Mouse (Mus musculus): ENCODE results near the gene Erbin.

The Erbin gene

DNA sequence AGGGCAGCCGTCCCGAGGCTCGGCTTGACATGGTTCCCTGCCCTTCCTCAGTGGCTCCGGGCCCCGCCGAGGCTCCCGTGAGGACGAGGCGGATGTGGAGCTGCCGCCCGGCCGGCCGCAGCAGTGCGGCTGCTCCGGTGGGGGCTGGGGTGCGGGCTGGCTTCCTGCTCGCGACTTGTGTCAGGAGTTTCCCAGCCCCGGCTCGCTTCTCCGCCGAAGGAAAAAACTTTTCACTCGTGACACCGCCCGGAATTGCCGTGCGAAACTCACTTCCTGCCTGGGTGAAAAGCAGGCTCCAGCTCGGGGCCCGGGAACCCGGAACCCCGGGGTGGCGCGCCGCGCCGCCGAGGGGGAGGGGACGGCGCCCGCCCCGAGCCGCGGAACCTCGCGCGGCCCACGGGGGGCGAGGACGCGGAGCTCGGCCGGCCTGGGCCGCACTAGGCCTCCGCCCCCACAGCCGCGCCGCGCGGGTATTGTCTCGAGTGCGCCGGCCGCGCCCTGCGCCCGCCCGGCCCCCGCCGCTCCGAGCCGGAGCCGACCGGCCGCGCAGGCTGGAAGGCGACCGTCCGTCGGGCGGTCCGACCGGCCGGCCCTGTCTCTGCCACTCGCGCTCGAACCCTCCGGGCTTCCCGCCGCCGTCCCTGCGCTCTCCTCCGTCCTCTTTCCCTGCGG, at the start of gene Erbin:
Gene Erbin, minus strand, starts transcription at position 254 of the 672 bp plus-strand sequence.
- peak; percentile 99 for DNase-seq

DNA sequence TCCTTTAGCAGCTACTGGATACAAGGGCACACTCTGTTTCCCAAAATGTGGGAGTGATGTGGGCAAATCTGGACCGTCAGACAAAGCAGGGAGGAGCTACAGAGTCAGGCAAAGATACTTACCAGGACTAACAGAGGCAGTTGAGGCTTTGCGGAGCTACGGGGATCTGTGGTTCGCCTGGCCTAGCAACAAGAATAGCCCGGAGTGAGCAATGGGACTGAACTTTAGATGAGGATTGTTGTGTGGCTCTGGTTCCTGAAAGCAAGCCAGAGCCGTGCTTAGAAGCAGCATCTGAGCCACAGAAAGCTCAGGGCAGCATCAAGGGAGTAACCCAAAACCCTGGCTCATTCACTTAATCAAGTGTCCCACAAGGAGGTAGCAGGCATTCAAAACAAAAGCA, 49.6 kb upstream of the Erbin start:
- peak; percentile 81 for DNase-seq

DNA sequence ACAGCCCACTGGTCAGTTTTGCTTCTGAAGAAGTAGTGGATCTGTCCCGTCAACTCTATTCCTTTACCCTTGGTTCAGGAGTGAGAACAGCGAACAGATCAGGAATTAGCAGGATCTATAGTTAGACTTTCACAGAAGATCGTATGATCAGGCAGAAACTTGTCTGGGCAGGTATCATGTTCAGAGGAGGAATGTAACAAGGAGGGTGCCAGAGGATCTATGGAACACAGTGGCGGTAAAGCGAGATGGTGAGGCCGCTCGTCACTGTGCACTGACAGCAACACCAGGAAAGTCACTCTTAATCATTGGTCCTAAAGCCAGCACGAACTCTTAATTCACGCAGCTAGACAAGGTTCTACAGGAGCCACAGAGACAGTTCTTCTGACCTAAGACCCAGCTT, 47.7 kb upstream of the Erbin start:
- peak; percentile 73 for DNase-seq

DNA sequence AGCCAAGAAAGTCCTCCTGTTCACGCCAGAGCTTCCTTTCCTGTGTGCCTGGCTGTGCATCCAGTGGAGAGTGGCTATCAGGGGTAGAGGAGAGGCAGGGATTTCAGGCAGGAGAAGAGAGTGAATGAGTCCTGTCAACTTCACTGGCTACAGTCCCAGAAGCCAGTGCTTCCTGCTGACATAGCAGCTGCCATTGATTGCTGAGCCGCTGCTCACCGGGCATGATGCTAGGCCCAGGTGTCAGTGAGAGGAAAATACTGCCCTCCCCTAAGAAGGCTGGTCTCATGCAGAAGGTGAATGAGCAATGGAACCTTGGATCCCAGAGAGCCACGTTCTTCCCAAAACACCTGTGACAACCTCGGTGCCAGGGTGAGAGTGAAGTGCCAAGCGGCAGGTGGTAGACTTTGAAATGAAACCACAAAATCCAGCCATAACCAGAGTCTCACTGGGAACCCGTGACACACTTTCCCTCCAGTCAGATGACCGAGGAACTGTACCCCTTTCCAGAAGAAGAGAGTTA, 46.4 kb upstream of the Erbin start:
- DNase-seq, result peak; percentile 64

DNA sequence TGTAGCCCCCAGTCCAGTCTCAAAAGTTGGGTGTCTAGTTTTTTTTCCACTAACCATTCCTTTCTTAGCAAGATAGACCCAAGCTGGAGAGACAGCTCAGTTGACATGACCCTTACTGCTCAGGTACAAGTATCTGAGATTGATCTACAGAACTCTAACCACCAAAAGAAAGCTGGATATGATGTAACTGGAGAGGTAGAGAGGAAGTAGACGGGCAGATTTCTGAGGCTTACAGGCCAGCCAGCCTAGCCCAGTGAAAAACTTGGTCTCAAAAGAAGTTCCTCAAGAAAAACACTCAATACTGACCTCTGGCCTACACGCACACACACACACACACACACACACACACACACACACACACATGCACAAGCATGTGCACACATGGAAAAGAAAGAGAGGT, 44.9 kb upstream of the Erbin start:
- DNase-seq, result peak; percentile 42

DNA sequence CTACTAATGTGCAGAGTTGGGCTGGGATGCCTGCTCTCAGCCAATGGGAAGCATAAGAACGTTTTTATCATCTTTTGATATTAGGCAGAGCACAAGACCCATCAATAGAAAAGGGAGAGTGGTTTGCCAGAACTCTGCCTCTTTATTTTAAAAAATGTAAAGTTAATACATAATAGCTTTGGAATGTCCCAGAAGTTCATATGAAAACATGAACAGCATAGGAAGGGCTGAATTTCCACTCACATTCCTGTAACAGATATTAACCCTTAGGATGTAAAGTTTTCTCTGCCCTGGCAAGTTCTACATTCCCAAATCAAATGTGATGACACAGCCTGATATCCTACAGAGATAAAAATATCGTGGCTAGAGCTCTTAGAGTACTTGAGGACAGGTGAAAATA, 42.8 kb upstream of the Erbin start:
- no peak for DNase-seq

DNA sequence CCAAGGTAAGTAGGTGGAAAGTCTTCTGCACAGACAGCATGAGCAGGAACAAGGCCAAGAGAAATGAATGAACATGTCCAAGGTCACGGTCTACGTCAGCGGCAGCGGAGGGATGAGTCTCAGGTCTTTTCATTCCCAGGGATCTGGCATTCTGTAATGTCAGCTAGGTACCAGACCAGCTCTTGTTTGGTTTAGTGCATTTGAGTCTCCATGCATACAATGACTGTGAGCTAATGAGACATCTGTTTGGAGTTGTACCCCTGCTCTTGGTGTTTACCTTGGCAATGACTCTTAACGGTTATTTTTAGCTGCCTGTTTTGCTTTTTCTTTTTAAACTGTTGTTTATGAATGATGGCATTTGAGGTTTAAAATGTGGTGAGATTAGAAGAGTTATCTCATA, 39.5 kb upstream of the Erbin start:
- peak; percentile 89 for DNase-seq

DNA sequence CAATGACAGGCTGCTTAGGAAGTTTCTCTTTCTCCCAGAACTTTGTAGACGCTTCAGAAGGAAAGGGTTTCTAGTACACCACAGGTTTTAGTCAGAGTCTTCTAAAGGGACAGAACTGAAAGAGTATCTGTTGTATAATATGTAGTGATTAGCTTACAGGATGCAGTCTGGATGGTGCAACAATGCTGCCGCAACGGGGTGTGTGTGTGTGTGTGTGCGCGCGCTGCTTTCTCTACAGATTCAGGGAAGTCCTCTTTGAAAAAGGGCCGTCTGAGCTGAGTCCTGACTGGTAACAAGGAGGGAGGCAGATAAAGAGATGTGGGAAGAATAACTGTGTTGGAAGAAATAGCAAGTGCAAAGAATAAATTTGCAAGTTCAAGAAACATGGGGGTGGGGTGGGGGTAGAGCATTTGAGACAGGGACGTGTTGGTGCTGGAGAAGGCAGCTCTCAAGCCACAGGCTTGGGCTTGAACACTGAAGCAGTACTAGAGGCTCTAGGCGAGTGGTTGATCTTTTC, 38.4 kb upstream of the Erbin start:
- no peak for DNase-seq

DNA sequence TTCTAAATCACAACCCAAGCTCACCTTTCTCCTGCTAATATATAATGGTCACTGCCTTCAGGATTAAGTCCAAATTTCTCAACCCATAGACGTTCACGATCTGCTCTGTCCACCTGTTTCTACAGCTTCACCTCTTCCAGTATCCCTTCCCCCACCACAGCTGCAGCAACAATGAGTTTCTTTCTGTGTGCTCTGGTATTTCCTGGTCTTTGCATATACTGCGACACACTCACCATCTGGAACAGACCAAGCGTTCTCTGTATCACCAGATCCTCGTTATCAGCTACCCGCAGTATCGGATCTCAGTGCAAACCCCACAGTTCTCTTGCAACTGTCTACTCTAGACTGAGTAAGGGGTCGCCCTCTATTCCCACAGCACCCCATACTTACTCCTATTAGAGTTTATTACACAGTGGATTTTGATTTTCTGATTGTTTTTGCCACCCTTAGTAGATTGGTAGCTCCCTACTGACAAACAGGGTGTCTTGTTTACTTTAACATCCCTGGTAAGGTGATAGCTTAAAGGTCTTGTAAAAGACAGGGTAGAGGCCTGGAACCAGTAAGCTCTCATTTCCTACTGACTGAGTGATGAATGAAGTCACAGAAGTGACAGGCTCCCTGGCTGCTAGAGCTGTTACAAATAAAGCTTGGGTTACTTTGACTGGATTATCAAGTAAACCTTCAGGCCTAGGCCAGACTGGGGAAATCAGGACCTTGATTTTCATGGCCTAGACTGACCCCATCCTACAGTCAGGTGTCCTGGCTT, 37.0 kb upstream of the Erbin start:
- DNase-seq, result no peak

DNA sequence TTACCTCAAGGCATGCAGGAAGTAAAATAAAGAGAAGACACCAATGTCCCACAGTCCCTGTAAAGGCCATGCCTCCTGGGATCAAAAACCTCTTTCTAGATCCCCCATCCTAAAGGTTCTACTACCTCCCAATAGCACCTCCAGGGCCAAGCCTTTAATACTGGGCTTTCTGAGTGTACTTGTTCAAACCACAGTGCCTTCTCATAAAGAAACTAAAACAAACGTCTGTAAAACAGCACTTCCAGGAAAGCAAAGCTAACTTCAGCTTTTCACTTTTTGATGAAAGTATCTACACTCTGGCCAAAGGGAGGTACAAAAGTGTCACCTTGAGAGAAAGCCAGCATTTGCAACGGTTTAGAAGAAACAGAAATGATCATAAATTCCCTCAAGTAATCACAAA, 35.3 kb upstream of the Erbin start:
- DNase-seq, result no peak

DNA sequence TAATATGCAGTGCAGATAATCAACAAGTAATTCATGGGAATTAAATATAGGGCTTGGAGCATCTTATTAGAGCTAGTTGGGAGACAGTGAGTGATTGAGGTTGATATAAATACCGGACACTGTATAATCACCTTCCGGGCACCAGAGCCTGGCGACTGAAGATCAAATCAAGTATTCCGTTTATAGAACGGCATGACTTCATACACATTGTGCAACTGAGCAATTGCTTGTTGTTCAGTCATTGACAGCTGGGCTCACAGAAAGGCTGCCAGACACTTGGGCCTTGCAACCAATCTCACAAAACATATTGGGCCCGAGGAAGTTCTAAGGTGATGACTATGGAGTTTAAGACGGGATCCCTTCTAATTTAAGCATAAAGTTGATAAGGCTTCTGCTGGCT, 31.1 kb upstream of the Erbin start:
- no peak for DNase-seq

DNA sequence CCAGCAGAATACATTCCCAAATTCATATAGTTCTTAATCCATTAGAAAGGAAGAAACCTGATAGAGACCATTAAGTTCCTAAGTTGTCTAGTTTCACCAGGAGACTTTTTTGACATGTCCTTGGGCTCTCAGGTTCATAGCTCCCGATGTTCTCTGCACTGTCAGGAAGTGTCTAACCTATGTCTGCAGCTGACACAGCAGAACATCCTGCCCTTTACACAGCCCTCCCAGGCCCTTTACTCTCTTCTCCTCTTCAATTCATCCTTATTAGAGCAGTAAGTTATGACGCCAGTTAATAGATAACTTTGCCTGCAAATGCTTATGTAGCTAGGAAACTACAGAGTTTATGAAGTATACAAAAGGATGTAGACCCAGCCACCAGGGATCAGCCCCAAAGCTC, 20.5 kb upstream of the Erbin start:
- no peak for DNase-seq

DNA sequence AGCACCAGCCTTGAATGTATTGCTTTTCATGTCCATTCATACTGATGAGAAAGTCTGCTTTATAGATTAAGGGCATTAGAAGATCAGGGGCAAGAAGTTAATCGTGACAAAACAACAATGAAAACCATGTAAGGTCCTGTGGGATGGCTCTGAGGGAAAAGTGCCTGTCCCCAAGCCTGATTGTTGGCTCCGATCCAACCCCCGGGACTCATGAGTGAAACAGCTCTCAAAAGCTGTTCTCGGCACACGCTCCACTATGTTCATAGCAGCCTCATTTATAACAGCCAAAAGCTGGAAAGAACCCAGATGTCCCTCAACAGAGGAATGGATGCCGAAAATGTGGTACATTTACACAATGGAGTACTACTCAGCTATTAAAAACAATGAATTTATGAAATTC, 4.3 kb upstream of the Erbin start:
- no peak for DNase-seq

DNA sequence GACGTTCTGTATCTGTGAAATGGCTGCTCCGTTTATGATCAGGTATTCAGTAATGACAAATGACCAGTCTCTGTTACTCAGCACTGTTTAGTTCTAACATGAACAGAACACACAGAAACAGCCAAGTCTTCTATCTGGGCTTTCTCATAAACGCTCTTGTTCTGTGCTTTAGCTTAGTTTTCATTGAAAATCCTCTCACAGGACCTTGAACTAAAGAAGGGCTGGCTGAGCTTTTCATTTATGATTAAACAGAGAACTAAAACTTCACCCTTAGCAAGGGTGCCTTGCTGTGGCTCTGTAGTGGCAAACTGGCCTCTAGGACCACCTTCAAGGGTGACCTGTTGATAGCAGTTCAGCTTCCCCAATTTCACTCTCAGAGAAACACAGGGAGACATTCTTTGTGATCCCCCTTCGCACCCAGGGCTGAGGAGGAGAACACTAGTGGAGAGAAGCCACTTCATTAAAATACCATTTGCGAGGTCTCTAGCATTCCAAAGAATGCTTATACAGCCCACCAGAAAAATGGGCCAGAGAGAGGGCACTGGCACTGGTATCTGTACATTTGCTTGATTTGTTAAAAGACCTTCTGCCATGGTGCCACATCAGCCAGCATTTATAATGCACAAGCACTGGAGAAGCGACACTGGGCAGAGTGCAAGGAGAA, 3.2 kb upstream of the Erbin start:
- DNase-seq, result no peak

DNA sequence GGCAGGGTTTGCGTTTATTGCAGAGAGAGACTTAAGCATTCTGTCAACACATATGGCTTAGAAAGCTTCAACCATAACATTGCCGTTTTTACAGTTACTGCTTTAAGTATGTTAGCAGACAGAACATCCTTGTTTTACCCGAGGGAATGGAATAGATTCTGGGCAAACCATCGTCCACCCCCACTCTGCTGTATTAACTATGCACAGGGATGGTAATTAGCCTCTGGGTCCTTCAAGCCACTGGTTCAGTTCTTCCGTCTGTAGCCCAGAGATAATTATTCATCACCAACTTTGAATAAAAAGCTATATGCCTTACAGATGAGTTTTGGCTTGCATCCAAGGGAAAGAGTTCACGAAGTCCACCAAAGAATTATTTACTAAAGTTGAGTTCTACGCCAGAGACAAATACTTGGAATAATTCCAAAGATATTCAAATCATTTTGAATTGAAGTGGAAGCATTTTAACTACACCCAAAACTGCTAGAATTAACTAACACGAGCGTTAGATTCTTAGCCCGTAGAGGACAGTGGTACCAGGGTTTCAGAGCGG, 1.6 kb upstream of the Erbin start:
- no peak for DNase-seq

DNA sequence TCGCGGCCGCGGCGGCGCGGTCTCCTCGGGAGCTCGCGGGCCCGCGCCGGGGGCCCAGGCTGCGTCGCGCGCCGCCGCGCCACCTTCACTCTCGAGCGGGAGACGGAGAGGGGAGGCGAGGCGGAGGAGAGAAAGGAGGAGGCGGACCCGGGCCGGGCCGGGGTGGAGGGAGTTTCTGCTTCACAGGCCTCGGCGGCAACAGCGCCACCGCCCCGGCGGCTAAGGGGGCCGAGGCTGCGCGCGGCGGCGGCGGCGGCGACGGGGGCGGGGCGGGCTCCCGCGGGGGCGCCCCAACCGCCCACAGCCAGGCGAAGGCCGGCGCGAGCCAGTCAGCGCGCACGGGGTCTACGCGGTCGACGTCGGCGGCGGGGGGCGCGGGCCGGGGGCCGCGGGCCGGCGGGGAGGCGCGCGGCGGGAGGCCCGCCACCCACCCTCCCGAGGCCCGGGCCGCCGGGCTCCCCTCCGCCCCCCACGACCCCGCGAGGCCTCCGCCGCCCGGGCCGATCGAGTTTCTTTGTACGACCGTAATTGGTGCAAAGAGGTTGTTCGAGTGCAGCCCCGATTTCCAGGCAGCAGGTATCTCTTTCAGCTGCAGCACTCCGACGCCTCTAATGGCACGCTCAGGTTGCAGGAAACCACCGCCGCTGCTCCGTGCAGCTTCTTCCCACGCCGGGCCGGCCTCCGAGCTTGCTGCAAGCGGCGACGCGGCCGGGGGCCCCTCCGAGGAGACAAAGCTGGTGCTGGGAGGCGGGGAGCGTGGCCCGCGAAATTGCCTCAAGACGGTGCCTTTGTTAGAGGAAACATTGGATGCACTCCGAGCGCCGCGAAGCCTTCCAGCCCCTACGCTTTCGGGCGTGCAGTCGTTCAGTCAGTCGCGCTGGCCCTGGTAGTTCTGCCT, 868 bp upstream of the Erbin start:
- peak; percentile 99 for DNase-seq

DNA sequence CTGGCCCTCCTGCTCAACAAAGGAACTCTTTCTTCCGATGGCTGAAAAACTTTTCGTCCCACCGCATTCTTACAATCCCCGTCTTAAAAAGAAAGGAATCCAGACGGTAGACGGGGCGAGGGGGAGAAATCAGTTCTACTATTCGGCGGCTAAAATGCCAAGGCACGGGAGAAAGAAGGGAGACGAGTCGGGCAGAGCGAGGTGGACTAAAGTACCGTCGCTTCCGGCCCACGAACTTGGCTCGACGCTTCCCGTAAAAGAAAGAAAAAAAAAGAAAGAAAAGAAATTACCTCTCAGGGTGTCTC, 406 bp downstream of the Erbin start:
- DNase-seq, result no peak

DNA sequence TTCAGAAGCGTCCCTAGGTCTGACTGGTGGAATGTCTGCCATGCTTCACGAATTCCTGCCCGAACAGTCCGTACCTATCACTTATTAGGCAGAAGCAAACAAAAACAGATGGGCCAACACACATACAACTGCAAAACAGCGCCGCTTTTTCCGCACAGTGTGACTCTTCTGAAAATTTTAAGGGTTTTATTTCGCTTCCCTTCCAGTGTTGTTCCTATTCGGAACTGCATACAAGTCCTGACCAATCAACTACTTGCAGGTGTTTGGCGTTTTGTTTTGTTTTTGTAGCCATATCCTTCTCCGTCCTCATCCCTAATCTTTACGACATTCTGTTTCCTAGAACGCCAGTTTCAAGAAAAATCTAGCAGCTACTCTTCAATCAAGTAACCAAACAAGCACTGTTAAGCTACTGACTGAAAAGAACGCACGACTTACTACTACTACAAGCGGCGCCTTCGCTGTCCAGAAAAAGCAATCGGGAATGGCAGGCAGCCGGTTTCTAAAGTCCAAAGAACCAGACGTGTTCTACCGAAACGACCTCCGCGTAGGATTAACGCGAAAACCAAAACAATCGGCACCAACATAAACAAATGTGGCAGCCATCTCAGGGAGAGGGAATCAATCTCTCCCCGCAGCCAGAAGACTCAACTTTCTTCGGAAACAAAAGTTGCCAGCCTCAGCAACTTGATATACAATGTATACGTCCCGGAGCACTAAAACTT, 919 bp downstream of the Erbin start:
- DNase-seq, result peak; percentile 91

DNA sequence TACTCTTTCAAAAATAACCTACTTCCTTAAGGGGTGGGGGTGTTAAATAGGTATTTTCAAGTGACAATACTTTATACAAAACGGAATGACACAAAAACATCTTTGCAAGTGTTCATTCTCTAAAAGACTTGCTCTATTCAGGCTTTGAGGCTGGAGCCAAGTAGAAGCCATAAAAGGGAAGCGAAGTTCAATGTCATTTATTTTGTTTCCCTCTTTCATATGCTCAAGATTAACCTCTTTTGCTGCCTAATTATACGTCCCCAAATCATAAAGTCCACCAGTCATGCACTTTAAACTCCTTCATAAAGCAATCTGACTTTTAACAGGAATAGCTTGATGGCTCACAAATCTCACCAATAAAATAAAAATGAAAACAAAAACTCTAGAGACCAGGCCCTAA, 1.9 kb downstream of the Erbin start:
- no peak for DNase-seq

DNA sequence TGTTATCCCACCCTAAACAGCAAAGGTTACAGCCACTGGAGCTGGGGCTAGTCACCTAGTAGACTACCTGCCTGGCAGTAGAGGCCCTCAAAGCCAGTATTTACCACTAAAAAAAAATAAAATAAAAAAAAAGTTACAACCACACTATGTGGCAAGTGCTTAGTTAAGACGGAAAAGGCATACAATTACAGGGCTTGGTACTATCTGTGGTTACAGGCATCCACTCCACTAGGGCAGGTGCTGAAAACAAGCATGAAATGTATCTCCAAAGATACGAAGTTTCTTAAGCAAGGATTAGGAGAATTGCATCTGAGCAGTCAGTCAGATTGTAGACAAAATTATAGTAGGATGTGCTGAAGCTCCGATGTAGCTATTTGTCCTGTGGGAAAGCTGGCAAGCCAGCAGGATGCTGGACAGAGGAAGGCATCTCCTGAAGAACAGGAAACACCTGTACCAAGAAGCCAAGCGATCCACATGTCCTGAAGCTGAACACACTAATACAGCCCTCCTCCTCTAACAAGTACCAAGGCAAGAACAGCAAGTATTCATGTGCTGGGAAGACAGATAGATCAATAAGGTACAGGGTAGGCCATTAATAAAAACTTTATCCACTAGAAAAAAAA, 6.1 kb downstream of the Erbin start:
- peak; percentile 88 for DNase-seq

DNA sequence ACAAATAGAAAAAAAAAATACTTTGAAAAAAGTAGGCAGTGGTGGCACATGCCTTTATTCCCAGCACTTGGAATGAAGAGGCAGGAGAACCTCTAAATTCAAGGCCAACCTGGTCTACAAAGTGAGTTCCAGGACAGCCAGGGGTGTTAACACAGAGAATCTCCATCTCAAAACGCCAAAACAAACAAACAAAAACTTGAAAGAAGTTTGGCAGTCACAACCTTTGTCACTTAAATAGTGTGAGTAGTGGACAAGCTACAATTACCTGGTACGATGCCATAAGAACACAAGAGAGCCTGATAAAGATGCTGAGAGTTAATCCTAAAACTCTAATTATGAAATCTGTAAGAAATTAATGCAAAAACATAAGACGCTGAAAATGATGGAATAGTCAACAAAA, 8.0 kb downstream of the Erbin start:
- no peak for DNase-seq
